Mouse (Mus musculus) midbrain, embryonic 16.5 days (tissue): ENCODE measurements around the gene Trdn. TPM values are rescaled to one million over a fixed set of nuclear protein-coding genes. Genes with fewer than 3 reads are reported as not detected.

Source experiments
- ATAC-seq: fragments of 200-750 bp; cut with Nextera tagmentation; 2 replicates; pipeline ENCODE4 v1.8.0; 2017; ENCODE audit warnings: moderate TSS enrichment
- H3K27ac ChIP-seq: fragments of 300-500 bp; sonication (generic); 2 replicates; pipeline ENCODE4 v1.5.1; 2014; ENCODE audit warnings: mild to moderate bottlenecking, low read length, mixed read lengths
- H3K27me3 ChIP-seq: fragments of 300-500 bp; sonication (generic); 2 replicates; pipeline ENCODE4 v1.6.1; 2014; ENCODE audit warnings: low read depth, low read length, mixed read lengths; ENCODE audit not compliant: control insufficient read depth, insufficient read depth
- H3K36me3 ChIP-seq: fragments of 300-500 bp; sonication (generic); 2 replicates; pipeline ENCODE4 v1.6.1; 2014; ENCODE audit warnings: mild to moderate bottlenecking, low read length, moderate library complexity, mixed read lengths; ENCODE audit not compliant: control insufficient read depth, insufficient read depth
- H3K4me1 ChIP-seq: fragments of 300-500 bp; sonication (generic); 2 replicates; pipeline ENCODE4 v1.6.1; 2014; ENCODE audit warnings: mild to moderate bottlenecking, low read length, mixed read lengths; ENCODE audit not compliant: control insufficient read depth, insufficient read depth
- H3K4me2 ChIP-seq: fragments of 300-500 bp; sonication (generic); 2 replicates; pipeline ENCODE4 v1.6.1; 2014; ENCODE audit warnings: mild to moderate bottlenecking, low read length, mixed read lengths
- H3K4me3 ChIP-seq: fragments of 300-500 bp; sonication (generic); 2 replicates; pipeline ENCODE4 v1.5.1; 2014; ENCODE audit warnings: low read depth, mild to moderate bottlenecking, low read length, moderate library complexity, mixed read lengths
- H3K9ac ChIP-seq: fragments of 300-500 bp; sonication (generic); 2 replicates; pipeline ENCODE4 v1.6.1; 2014; ENCODE audit warnings: low read depth, low read length, mixed read lengths
- H3K9me3 ChIP-seq: fragments of 300-500 bp; sonication (generic); replicated peaks from 2 replicates; pipeline ENCODE4 v1.6.1; 2014; ENCODE audit warnings: mild to moderate bottlenecking, low read length, mixed read lengths; ENCODE audit not compliant: control insufficient read depth, poor library complexity, severe bottlenecking
- WGBS: fragments of 180-500 bp; shearing (Covaris S2); extraction: QIAGEN DNeasy Blood & Tissue Kit; methylation state at CpG from one replicate; pipeline ENCODE4 v1.1.7; 2014; 5-methylcytosine and 5-hydroxymethylcytosine counted together
- polyA plus RNA-seq: library from polyadenylated mRNA; unstranded; fragments of >200 nt; fragmentation: Nextera tagmentation; extraction: Ambion mirVana; gene quantifications from 2 replicates; pipeline ENCODE4 v1.2.1, GENCODE M21; 2015

Gene Trdn
- 0.13 TPM in 1 of 2 replicates, not detected in the other for polyA plus RNA-seq

DNA sequence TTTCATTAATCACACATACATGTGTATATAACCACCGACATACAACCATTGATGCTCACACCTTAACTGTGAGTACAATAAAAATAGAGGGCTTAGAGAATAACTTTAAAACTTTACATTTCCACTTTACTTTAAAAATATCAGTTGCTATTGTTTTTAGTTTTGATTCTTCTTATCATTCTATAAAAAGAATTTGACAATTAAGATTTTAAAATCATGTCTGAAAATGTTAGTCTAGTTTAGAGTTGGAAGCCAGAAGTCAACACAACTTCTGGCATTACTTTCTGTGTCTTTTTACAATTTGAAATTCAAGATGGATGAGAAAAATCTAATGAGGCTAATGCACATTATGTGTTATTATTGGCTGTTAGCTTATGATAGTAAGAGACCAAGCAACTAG lies at the start of gene Trdn:
Trdn (plus strand) TSS at position 301 of the 400 bp plus-strand sequence.
- H3K4me3 ChIP-seq, result no peak within 1 kb of the TSS
- no peaks in the 10 kb centered on the region for H3K36me3 ChIP-seq
- ATAC-seq, result no peak
- H3K9ac ChIP-seq, result no peak within 1 kb of the TSS
- no peaks in the 10 kb centered on the region for H3K4me1 ChIP-seq
- no peaks in the 10 kb centered on the region for H3K9me3 ChIP-seq
- H3K4me2 ChIP-seq, result no peak within 1 kb of the TSS
- H3K27ac ChIP-seq, result no peak within 1 kb of the TSS
- no peaks in the 10 kb centered on the region for H3K27me3 ChIP-seq
- 86% methylated on average over 1 of the region's 1 CpGs for WGBS

DNA sequence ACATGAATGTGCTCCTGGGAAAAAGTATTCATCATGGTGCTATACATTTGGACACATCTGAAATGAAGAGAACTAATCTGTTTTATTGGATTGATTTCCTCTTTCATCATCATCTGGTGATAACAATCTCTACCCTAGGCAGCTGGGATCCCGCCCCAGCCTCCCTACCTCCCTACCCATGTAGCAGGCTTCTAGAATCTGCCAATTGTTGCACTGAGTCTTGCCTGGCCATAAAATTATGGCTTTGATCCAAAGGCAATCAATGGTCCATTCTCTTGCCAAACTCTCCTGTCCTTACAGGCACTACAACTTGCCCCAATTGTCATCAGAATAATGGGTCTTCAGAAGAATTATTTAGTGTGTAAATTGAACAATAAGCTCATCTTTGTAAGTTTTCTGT lies 19.6 kb upstream of the Trdn start:
- H3K9me3 ChIP-seq, result no peaks in the 10 kb centered on the region
- 95% methylated on average over 1 of the region's 1 CpGs for WGBS
- no peak overlapping the region for H3K27ac ChIP-seq
- no peaks in the 10 kb centered on the region for H3K4me1 ChIP-seq
- no peak overlapping the region for H3K4me3 ChIP-seq
- H3K4me2 ChIP-seq, result no peak overlapping the region
- no peak overlapping the region for H3K9ac ChIP-seq
- no peaks in the 10 kb centered on the region for H3K36me3 ChIP-seq
- ATAC-seq, result no peak
- no peaks in the 10 kb centered on the region for H3K27me3 ChIP-seq

GRCm38 (mm10) chr10:33065566-33065965 lies 14.8 kb upstream of the Trdn start:
- Histone ChIP-seq H3K4me3 (no peak overlapping the region), H3K27me3 (no peaks in the 10 kb centered on the region), H3K36me3 (no peaks in the 10 kb centered on the region), H3K4me1 (no peaks in the 10 kb centered on the region), H3K4me2 (no peak overlapping the region), H3K9ac (no peak overlapping the region), H3K9me3 (no peaks in the 10 kb centered on the region), H3K27ac (no peak overlapping the region)
- peak; percentile 76; the same call in 1 of the 2 replicates for ATAC-seq
- 91% methylated on average over 1 of the region's 1 CpGs for WGBS

- ATAC-seq, result no peak
- Histone ChIP-seq H3K4me1 (no peaks in the 10 kb centered on the region), H3K4me2 (no peak overlapping the region), H3K27me3 (no peaks in the 10 kb centered on the region), H3K36me3 (no peaks in the 10 kb centered on the region), H3K9me3 (no peaks in the 10 kb centered on the region), H3K4me3 (no peak overlapping the region), H3K9ac (no peak overlapping the region), H3K27ac (no peak overlapping the region)
- 87% methylated on average over 3 of the region's 3 CpGs for WGBS
Measured at GRCm38 (mm10) chr10:33073126-33073525, 7.2 kb upstream of the Trdn start.

- Histone ChIP-seq H3K9me3 (no peaks in the 10 kb centered on the region), H3K9ac (no peak overlapping the region), H3K4me3 (no peak overlapping the region), H3K27ac (no peak overlapping the region), H3K4me1 (no peaks in the 10 kb centered on the region), H3K4me2 (no peak overlapping the region), H3K27me3 (no peaks in the 10 kb centered on the region), H3K36me3 (no peaks in the 10 kb centered on the region)
- 61% methylated on average over 2 of the region's 2 CpGs for WGBS
- ATAC-seq, result no peak
Measured at GRCm38 (mm10) chr10:33082151-33082844, 1.9 kb downstream of the Trdn start.

DNA sequence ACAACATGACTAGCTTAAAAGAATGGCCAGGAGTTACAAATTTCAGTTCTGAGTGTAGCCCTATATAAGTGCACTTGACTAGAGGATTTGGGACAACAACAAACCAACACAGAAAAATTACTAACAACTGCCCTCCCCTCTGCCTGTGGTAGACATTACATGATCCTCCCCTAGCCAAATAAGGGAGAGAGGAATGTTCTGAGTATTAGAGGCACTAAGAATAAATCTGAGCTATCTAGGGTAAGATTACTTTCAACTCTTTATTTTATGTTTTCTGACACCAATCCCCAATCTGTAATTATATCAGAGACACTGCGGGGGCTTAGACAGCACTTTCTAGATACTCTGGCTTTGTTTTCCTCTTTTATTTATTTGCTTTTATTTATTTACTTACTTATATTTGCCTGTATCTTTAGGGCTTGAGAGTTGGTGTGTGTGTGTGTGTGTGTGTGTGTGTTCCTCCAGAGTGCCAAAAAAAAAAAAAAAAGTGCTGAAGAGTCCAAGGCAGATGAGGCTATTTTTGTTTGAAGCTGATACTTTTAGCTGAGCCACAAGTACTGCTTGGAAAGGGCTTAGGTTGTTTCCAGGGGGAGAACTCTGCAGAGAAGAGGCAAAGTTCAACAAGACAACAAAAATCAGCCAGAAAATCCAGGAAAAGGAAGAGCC lies 2.7 kb downstream of the Trdn start:
- Histone ChIP-seq H3K9me3 (no peaks in the 10 kb centered on the region), H3K27ac (no peak overlapping the region), H3K4me3 (no peak overlapping the region), H3K9ac (no peak overlapping the region), H3K36me3 (no peaks in the 10 kb centered on the region), H3K27me3 (no peaks in the 10 kb centered on the region), H3K4me2 (no peak overlapping the region), H3K4me1 (no peaks in the 10 kb centered on the region)
- peak; percentile 28; the same call in 1 of the 2 replicates for ATAC-seq
- WGBS, result 91% methylated on average over 1 of the region's 1 CpGs

DNA sequence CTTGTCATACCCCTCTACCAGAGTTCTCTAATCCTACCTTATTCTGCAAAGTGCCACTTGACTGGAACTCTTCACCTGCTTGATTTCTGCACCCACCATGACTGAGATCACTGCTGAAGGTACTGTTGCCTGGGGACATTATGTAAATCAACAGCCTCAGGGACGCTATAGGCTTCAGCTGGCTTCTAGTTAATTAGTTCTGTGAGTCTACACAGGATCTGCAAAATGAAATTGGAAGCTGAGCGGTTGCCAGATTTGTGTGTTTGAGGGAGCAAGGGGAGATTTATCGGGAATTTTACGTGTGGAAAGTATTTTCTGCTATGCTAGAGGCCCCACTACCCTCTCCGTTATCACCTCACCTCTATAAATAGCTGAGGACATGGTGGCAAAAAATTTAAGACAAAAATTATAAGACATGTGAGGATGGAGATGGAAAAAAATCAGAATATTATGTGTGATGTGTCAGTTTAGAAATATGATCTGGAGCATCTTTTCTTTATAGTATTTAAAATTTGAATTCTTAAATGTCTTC lies 3.3 kb downstream of the Trdn start:
- ATAC-seq, result peak; percentile 70; the same call in 1 of the 2 replicates
- no peaks in the 10 kb centered on the region for H3K36me3 ChIP-seq
- H3K4me2 ChIP-seq, result no peak overlapping the region
- H3K9me3 ChIP-seq, result no peaks in the 10 kb centered on the region
- H3K27me3 ChIP-seq, result no peaks in the 10 kb centered on the region
- no peak overlapping the region for H3K4me3 ChIP-seq
- H3K9ac ChIP-seq, result no peak overlapping the region
- H3K27ac ChIP-seq, result no peak overlapping the region
- WGBS, result 63% methylated on average over 5 of the region's 5 CpGs
- no peaks in the 10 kb centered on the region for H3K4me1 ChIP-seq

GRCm38 (mm10) chr10:33088403-33088802 lies 8.0 kb downstream of the Trdn start:
- peak; percentile 87 for ATAC-seq
- H3K27me3 ChIP-seq, result no peaks in the 10 kb centered on the region
- no peak overlapping the region for H3K9ac ChIP-seq
- H3K36me3 ChIP-seq, result no peaks in the 10 kb centered on the region
- no peaks in the 10 kb centered on the region for H3K9me3 ChIP-seq
- H3K4me1 ChIP-seq, result no peaks in the 10 kb centered on the region
- H3K4me3 ChIP-seq, result no peak overlapping the region
- no peak overlapping the region for H3K27ac ChIP-seq
- no peak overlapping the region for H3K4me2 ChIP-seq

GRCm38 (mm10) chr10:33092400-33092799 lies 12.0 kb downstream of the Trdn start:
- Histone ChIP-seq H3K27me3 (no peaks in the 10 kb centered on the region), H3K4me3 (no peak overlapping the region), H3K4me1 (no peaks in the 10 kb centered on the region), H3K27ac (no peak overlapping the region), H3K9me3 (no peaks in the 10 kb centered on the region), H3K36me3 (no peaks in the 10 kb centered on the region), H3K4me2 (no peak overlapping the region), H3K9ac (no peak overlapping the region)
- 95% methylated on average over 1 of the region's 1 CpGs for WGBS
- no peak for ATAC-seq
